8 mouse cellular contexts compared by ENCODE assay signal in genomic region chr17:65613142-65613462, GRCm38 (mm10). TPM values are rescaled to one million over a fixed set of nuclear protein-coding genes. Genes with fewer than 3 reads are reported as not detected.
A peak's percentile ranks its signal among the peaks of the same experiment; 100 is the strongest.
DNase-seq lines count a peak whose midpoint lies in the region; ATAC-seq lines count a peak whose summit lies in the region.

No protein-coding gene starts in this region.

- H3K9me3 ChIP-seq in kidney, embryonic 15.5 days (replicated peaks) = no peaks in the 10 kb centered on the region
- no peaks in the 10 kb centered on the region for H3K9me3 ChIP-seq in hindbrain, embryonic 15.5 days
- no peaks in the 10 kb centered on the region for H3K9me3 ChIP-seq in midbrain, embryonic 15.5 days

- H3K4me3 ChIP-seq in kidney, embryonic 15.5 days (replicated peaks) = peak overlapping the region; percentile 97
- H3K4me3 ChIP-seq in brown adipose tissue, adult 24 weeks (ENCODE audit: insufficient read depth, low read depth, low read length) = peak overlapping the region; percentile 77
- peak overlapping the region; percentile 94 for H3K4me3 ChIP-seq in hindbrain, embryonic 15.5 days
- H3K4me3 ChIP-seq in midbrain, embryonic 15.5 days = peak overlapping the region; percentile 82

- H3K27ac ChIP-seq in kidney, embryonic 15.5 days = peak overlapping the region; percentile 99
- peak overlapping the region; percentile 89 for H3K27ac ChIP-seq in brown adipose tissue, adult 24 weeks (replicated peaks; ENCODE audit: low read depth, low read length)
- H3K27ac ChIP-seq in hindbrain, embryonic 15.5 days (replicated peaks) = peak overlapping the region; percentile 99
- H3K27ac ChIP-seq in midbrain, embryonic 15.5 days = peak overlapping the region; percentile 100

- peak overlapping the region; percentile 79 for H3K4me2 ChIP-seq in kidney, embryonic 15.5 days
- H3K4me2 ChIP-seq in hindbrain, embryonic 15.5 days = peak overlapping the region; percentile 72
- H3K4me2 ChIP-seq in midbrain, embryonic 15.5 days = peak overlapping the region; percentile 56; the same call in 1 of the 2 replicates

- H3K36me3 ChIP-seq in kidney, embryonic 15.5 days = no peaks in the 10 kb centered on the region
- no peaks in the 10 kb centered on the region for H3K36me3 ChIP-seq in hindbrain, embryonic 15.5 days
- H3K36me3 ChIP-seq in midbrain, embryonic 15.5 days (replicated peaks) = no peaks in the 10 kb centered on the region

- no peak for DNase-seq in kidney, postnatal 25 days
- DNase-seq in frontal cortex, postnatal 36 days (ENCODE audit: low spot score in 2 of 2) = no peak
- DNase-seq in left cerebral cortex, postnatal 36 days (ENCODE audit: low spot score in 2 of 2) = no peak
- DNase-seq in kidney, adult 9 months = no peak

- peak; percentile 76 for ATAC-seq in kidney, embryonic 15.5 days (replicated peaks; ENCODE audit: low FRiP score)
- peak; percentile 71 for ATAC-seq in hindbrain, embryonic 15.5 days (ENCODE audit: low FRiP score, low read depth)
- ATAC-seq in midbrain, embryonic 15.5 days (replicated peaks) = peak; percentile 76

- intact Hi-C loops in left cerebral cortex, postnatal 36 days (cut with DNase I) = loop anchor here (5.0 kb wide), 2 partner anchors 94 to 169 kb away; partner anchors contain the start of gene Ppp4r1

- H3K9ac ChIP-seq in kidney, embryonic 15.5 days = peak overlapping the region; percentile 99
- peak overlapping the region; percentile 94 for H3K9ac ChIP-seq in hindbrain, embryonic 15.5 days
- peak overlapping the region; percentile 95 for H3K9ac ChIP-seq in midbrain, embryonic 15.5 days

- peaks cover 31% of the 10 kb centered on the region for H3K4me1 ChIP-seq in kidney, embryonic 15.5 days
- peaks cover 12% of the 10 kb centered on the region for H3K4me1 ChIP-seq in brown adipose tissue, adult 24 weeks (ENCODE audit: control insufficient read depth, insufficient read depth, insufficient read length, low read length)
- H3K4me1 ChIP-seq in hindbrain, embryonic 15.5 days (replicated peaks) = peaks cover 37% of the 10 kb centered on the region
- H3K4me1 ChIP-seq in midbrain, embryonic 15.5 days = peaks cover 36% of the 10 kb centered on the region

- no peaks in the 10 kb centered on the region for H3K27me3 ChIP-seq in kidney, embryonic 15.5 days
- H3K27me3 ChIP-seq in hindbrain, embryonic 15.5 days = no peaks in the 10 kb centered on the region
- no peaks in the 10 kb centered on the region for H3K27me3 ChIP-seq in midbrain, embryonic 15.5 days (replicated peaks)

- under 1% methylated on average over 39 of the region's 42 CpGs for WGBS in kidney, embryonic 15.5 days
- WGBS in hindbrain, embryonic 15.5 days = under 1% methylated on average over 35 of the region's 42 CpGs
- under 1% methylated on average over 40 of the region's 42 CpGs for WGBS in midbrain, embryonic 15.5 days

RNA-seq across cellular contexts. Expression of gene Vapa, which starts 0.3 kb away (rescaled TPM):
- 167 and 186 TPM in 2 replicates for polyA plus RNA-seq in kidney, embryonic 15.5 days (2015; fragmentation: Nextera tagmentation; extraction: Ambion mirVana)
- 81.7 and 128 TPM in 2 replicates for polyA plus RNA-seq in brown adipose tissue, adult 24 weeks (2012; ENCODE audit: insufficient read depth, insufficient read length, missing spikeins)
- 264 and 270 TPM in 2 replicates for polyA plus RNA-seq in hindbrain, embryonic 15.5 days (2015; fragmentation: Nextera tagmentation; extraction: Ambion mirVana)
- polyA plus RNA-seq in midbrain, embryonic 15.5 days (2015; fragmentation: Nextera tagmentation; extraction: Ambion mirVana) = 257 and 259 TPM in 2 replicates
- 100 to 1,000 TPM; 157 to 164 TPM for total RNA-seq in left cerebral cortex, postnatal 36 days (2021)

RNA-seq across cellular contexts. Expression of gene Txndc2, which starts 28.9 kb away (rescaled TPM):
- not detected in 2 replicates for polyA plus RNA-seq in kidney, embryonic 15.5 days (2015; fragmentation: Nextera tagmentation; extraction: Ambion mirVana)
- polyA plus RNA-seq in brown adipose tissue, adult 24 weeks (2012; ENCODE audit: insufficient read depth, insufficient read length, missing spikeins) = not detected in 2 replicates
- polyA plus RNA-seq in hindbrain, embryonic 15.5 days (2015; fragmentation: Nextera tagmentation; extraction: Ambion mirVana) = 0.13 TPM in 1 of 2 replicates, not detected in the other
- 0.09 TPM in 1 of 2 replicates, not detected in the other for polyA plus RNA-seq in midbrain, embryonic 15.5 days (2015; fragmentation: Nextera tagmentation; extraction: Ambion mirVana)
- under 1 TPM in 1 of 2 experiments, not detected in 1; 0.30 TPM for total RNA-seq in left cerebral cortex, postnatal 36 days (2021)
